Comparison of ENCODE assay signal across 23 mouse cellular contexts in the genomic region with DNA sequence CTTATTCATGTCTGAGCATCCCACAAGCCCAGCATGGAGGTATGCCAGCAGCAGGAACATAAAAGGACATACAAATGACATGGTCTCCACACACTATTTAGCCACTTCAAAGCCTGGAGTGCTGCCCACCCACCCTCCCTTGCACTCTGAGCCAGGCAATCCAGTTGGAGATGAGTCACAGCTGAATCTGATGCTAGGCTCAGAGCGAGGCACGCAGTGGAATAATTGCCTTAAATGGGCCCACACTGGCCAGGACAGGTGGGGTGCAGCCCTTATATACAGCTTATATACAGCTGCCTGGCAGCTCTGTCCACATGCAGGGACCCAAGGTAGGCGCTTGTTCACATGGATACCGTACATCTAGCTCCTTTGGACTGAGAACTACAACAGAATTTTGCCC. TPM values are rescaled to one million over a fixed set of nuclear protein-coding genes. Genes with fewer than 3 reads are reported as not detected.
A peak's percentile ranks its signal among the peaks of the same experiment; 100 is the strongest.
DNase-seq lines count a peak whose midpoint lies in the region; ATAC-seq lines count a peak whose summit lies in the region.
"Had no signal": no experiment of that assay in that cellular context is flagged by ENCODE, and none has a peak within 500 bp of the region (broad histone marks: within the 10 kb centered on the region; RNA-seq: fewer than 3 reads in every experiment).

No protein-coding gene starts in this region.

- 67% methylated on average over 4 of the region's 4 CpGs for WGBS in embryonic facial prominence, embryonic 14.5 days
- 87% methylated on average over 4 of the region's 4 CpGs for WGBS in embryonic facial prominence, embryonic 10.5 days
- WGBS in kidney, embryonic 15.5 days: 65% methylated on average over 4 of the region's 4 CpGs
- WGBS in embryonic facial prominence, embryonic 15.5 days: 47% methylated on average over 4 of the region's 4 CpGs

- H3K27me3 ChIP-seq in embryonic facial prominence, embryonic 14.5 days (replicated peaks; ENCODE audit: control insufficient read depth, insufficient read depth, low read length): peaks cover 17% of the 10 kb centered on the region
- peaks cover 25% of the 10 kb centered on the region for H3K27me3 ChIP-seq in embryonic facial prominence, embryonic 10.5 days (replicated peaks; ENCODE audit: low read depth, poor library complexity, severe bottlenecking)
- H3K27me3 ChIP-seq in kidney, embryonic 15.5 days: peaks cover 22% of the 10 kb centered on the region
- H3K27me3 ChIP-seq in embryonic facial prominence, embryonic 15.5 days: peaks cover 15% of the 10 kb centered on the region

- no peak overlapping the region for H3K4me2 ChIP-seq in embryonic facial prominence, embryonic 14.5 days (ENCODE audit: low read depth, low read length)
- H3K4me2 ChIP-seq in kidney, embryonic 15.5 days: no peak overlapping the region
- no peak overlapping the region for H3K4me2 ChIP-seq in embryonic facial prominence, embryonic 15.5 days (replicated peaks)
- H3K4me2 ChIP-seq: forebrain, embryonic 12.5 days; heart, embryonic 13.5 days; hindbrain, embryonic 13.5 days; neural tube, embryonic 15.5 days had no signal

- no peak overlapping the region for H3K27ac ChIP-seq in embryonic facial prominence, embryonic 14.5 days (replicated peaks; ENCODE audit: low read depth, low read length)
- no peak overlapping the region for H3K27ac ChIP-seq in embryonic facial prominence, embryonic 10.5 days (replicated peaks)
- H3K27ac ChIP-seq in kidney, embryonic 15.5 days: no peak overlapping the region
- no peak overlapping the region for H3K27ac ChIP-seq in embryonic facial prominence, embryonic 15.5 days (replicated peaks)
- H3K27ac ChIP-seq: forebrain, embryonic 12.5 days; heart, embryonic 13.5 days; hindbrain, embryonic 13.5 days; neural tube, embryonic 15.5 days had no signal

- no peaks in the 10 kb centered on the region for H3K36me3 ChIP-seq in embryonic facial prominence, embryonic 14.5 days (ENCODE audit: control insufficient read depth, insufficient read depth, low read length)
- no peaks in the 10 kb centered on the region for H3K36me3 ChIP-seq in embryonic facial prominence, embryonic 10.5 days (replicated peaks)
- no peaks in the 10 kb centered on the region for H3K36me3 ChIP-seq in kidney, embryonic 15.5 days
- no peaks in the 10 kb centered on the region for H3K36me3 ChIP-seq in embryonic facial prominence, embryonic 15.5 days
- H3K36me3 ChIP-seq: forebrain, embryonic 12.5 days; heart, embryonic 13.5 days; hindbrain, embryonic 13.5 days; neural tube, embryonic 15.5 days had no signal

- H3K9me3 ChIP-seq in embryonic facial prominence, embryonic 14.5 days (ENCODE audit: control insufficient read depth, low read length): no peaks in the 10 kb centered on the region
- H3K9me3 ChIP-seq in embryonic facial prominence, embryonic 10.5 days: no peaks in the 10 kb centered on the region
- no peaks in the 10 kb centered on the region for H3K9me3 ChIP-seq in kidney, embryonic 15.5 days (replicated peaks)
- H3K9me3 ChIP-seq in embryonic facial prominence, embryonic 15.5 days (replicated peaks): no peaks in the 10 kb centered on the region
- H3K9me3 ChIP-seq: forebrain, embryonic 12.5 days; heart, embryonic 13.5 days; hindbrain, embryonic 13.5 days; neural tube, embryonic 15.5 days had no signal

- H3K4me1 ChIP-seq in embryonic facial prominence, embryonic 14.5 days (ENCODE audit: control insufficient read depth, insufficient read depth, low read length): no peaks in the 10 kb centered on the region
- H3K4me1 ChIP-seq in embryonic facial prominence, embryonic 10.5 days: no peaks in the 10 kb centered on the region
- no peaks in the 10 kb centered on the region for H3K4me1 ChIP-seq in kidney, embryonic 15.5 days
- H3K4me1 ChIP-seq in embryonic facial prominence, embryonic 15.5 days: no peaks in the 10 kb centered on the region

- H3K4me3 ChIP-seq in embryonic facial prominence, embryonic 14.5 days (ENCODE audit: low read depth, low read length): no peak overlapping the region
- no peak overlapping the region for H3K4me3 ChIP-seq in embryonic facial prominence, embryonic 10.5 days
- no peak overlapping the region for H3K4me3 ChIP-seq in kidney, embryonic 15.5 days (replicated peaks)
- no peak overlapping the region for H3K4me3 ChIP-seq in embryonic facial prominence, embryonic 15.5 days (replicated peaks)
- H3K4me3 ChIP-seq: forebrain, embryonic 12.5 days; heart, embryonic 13.5 days; hindbrain, embryonic 13.5 days; neural tube, embryonic 15.5 days had no signal

- no peak for ATAC-seq in embryonic facial prominence, embryonic 14.5 days (ENCODE audit: low read depth)
- ATAC-seq in kidney, embryonic 15.5 days (replicated peaks; ENCODE audit: low FRiP score): peak; percentile 52
- 0 out of 2 replicates have a peak, but pooled peaks have one; percentile 45 for ATAC-seq in embryonic facial prominence, embryonic 15.5 days (ENCODE audit: insufficient number of reproducible peaks, low FRiP score, low TSS enrichment, low read depth)
- ATAC-seq: CD4-positive, CD25-positive, alpha-beta regulatory T cell, adult 4 months; inflammation-experienced regulatory T-cells, adult 6 months; Patski had no signal

- peak; percentile 12 for DNase-seq in embryonic facial prominence, embryonic 14.5 days (ENCODE audit: low spot score)
- DNase-seq in embryonic facial prominence, embryonic 10.5 days (ENCODE audit: low spot score): no peak
- no peak for DNase-seq in kidney, postnatal 14 days
- DNase-seq in right cerebral cortex, adult 18-20 months: peak; percentile 26
- no peak for DNase-seq in right cerebral cortex, postnatal 4 days
- DNase-seq in cerebellum, postnatal 10 days: no peak
- DNase-seq: cerebellum, adult 9-10 months; gastrocnemius, postnatal 14 days; kidney, adult 2 months; kidney, postnatal 36 days; lung, postnatal 4 days; thymus, adult 2 months; thymus, postnatal 4 days had no signal

- no peak overlapping the region for H3K9ac ChIP-seq in embryonic facial prominence, embryonic 14.5 days (ENCODE audit: low read depth, low read length)
- H3K9ac ChIP-seq in kidney, embryonic 15.5 days: no peak overlapping the region
- no peak overlapping the region for H3K9ac ChIP-seq in embryonic facial prominence, embryonic 15.5 days
- H3K9ac ChIP-seq: forebrain, embryonic 12.5 days; heart, embryonic 13.5 days; hindbrain, embryonic 13.5 days; neural tube, embryonic 15.5 days had no signal

RNA-seq across cellular contexts. Expression of a gene that starts 6.8 kb away (rescaled TPM):
- 2.1 and 2.5 TPM in 2 replicates for polyA plus RNA-seq in embryonic facial prominence, embryonic 14.5 days (2014; fragmentation: Nextera tagmentation; extraction: Ambion mirVana)
- 0.20 TPM in 2 replicates for polyA plus RNA-seq in embryonic facial prominence, embryonic 10.5 days (2016; fragmentation: Nextera tagmentation; extraction: Ambion mirVana)
- 2.1 and 2.4 TPM in 2 replicates for polyA plus RNA-seq in kidney, embryonic 15.5 days (2015; fragmentation: Nextera tagmentation; extraction: Ambion mirVana)
- polyA plus RNA-seq in embryonic facial prominence, embryonic 15.5 days (2015; fragmentation: Nextera tagmentation; extraction: Ambion mirVana): 2.4 and 2.6 TPM in 2 replicates
- polyA plus RNA-seq: CD4-positive, CD25-positive, alpha-beta regulatory T cell, adult 4 months; inflammation-experienced regulatory T-cells, adult 6 months; liver, adult 2 months; Patski had no signal

Comparison
In these comparisons a context has a peak if more than half of its experiments do, and no peak if none do; other contexts are left out.
1. DNase-seq: peak in embryonic facial prominence, embryonic 14.5 days (single experiment) and right cerebral cortex, adult 18-20 months (single experiment); none in embryonic facial prominence, embryonic 10.5 days (single experiment), kidney, postnatal 14 days (single experiment), right cerebral cortex, postnatal 4 days (single experiment) and cerebellum, postnatal 10 days (0 of 2).